Mouse (Mus musculus) 416B (cell line): ENCODE results near the gene Fam228b.
A peak's percentile ranks its signal among the peaks of the same experiment; 100 is the strongest.
"Not testable (repeated sequence)": the region's sequence is repeated elsewhere in the genome, so short reads cannot be mapped to it uniquely, and the experiment has no call there.

Experiments used
- DNase-seq: peaks from one replicate; pipeline ENCODE4 v3.0.0; 2011; ENCODE audit warnings: low read depth

Fam228b gene

DNA sequence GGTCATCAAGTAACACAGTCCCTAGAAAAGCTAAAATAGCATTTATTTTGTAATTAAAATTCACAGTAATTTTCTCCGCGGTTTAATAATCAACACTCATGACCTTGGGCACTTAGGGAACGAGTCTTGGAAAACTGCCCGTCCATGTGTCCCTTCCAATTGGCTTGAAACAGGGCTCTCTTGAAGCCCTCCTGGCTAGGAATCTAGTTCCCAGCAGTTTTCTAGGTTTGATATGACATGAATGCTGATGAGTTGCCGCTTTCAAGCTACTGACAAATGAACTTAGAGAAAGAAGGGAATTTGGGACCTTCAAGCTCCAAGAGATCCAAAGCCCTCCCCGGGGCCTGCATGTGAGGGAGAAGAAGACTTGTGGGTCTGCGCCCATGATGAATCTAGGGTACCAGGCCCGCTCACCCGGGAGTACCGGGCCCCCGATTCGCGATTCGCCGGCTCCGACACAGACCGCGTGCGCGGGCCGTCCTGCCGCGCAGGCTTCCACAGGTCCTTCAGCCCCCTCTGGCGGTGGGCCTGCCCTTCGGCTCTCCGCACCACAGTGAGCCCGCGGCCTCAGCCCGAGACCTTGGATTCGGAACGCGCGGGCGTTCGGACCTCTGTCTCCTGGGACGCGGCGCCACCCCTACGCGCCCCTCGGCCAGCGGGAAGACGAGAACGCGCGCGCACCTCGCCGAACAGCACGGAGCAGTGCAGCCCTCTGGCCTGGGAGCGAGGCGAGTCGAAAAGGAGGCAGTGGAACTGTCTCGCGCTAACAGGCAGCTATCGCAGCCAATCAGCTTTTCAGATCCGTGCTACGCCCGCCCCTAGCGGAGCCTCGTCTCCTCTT lies at the start of gene Fam228b, which contains the start of gene Pfn4:
Gene Fam228b, minus strand, starts transcription at position 776 of the 841 bp plus-strand sequence.
Gene Pfn4, plus strand, starts transcription at position 531 of the 841 bp plus-strand sequence.
- no peak for DNase-seq

GRCm38 (mm10) chr12:4817361-4818101 lies 48.5 kb upstream of the Fam228b start, which contains the start of gene Sf3b6:
Sf3b6 (plus strand) TSS chr12:4817544.
- DNase-seq, result peak; percentile 98

DNA sequence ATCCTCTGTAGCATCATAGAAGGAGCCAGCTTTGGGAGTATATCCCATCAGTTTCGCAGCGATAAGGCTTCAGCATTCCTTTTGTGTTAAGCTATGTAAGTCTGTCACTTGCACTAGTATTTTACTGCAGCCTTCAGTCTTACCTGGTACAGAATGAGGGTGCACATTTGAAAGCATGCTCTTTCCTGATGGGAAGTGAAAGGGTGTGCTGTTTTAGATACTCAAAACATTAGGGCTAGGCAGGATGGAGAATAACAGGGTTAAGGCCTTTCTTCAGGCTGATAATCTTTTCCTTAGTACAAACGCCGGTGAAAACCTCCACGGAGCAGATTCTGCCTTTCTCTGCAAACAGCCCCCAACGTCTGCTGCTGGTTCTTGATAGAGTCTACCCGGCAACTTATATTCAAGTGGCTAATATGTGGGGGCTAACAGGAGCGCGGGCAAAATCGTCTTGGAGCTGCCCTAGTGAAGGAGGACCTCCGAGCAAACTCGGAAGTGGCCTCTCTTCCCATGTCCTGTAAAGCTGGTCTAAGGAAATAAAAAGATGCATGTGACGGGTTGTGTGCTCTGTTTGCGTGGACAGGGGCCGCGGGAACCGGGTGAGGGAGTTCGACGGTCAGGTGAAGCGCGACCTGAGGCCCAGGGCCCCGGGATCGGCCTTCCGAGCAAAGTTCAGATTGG lies 47.8 kb upstream of the Fam228b start:
- no peak for DNase-seq

- DNase-seq, result no peak
Observed at GRCm38 (mm10) chr12:4813636-4814035, 44.6 kb upstream of the Fam228b start.

GRCm38 (mm10) chr12:4811705-4812104 lies 42.6 kb upstream of the Fam228b start:
- no peak for DNase-seq

- DNase-seq, result no peak
Observed at GRCm38 (mm10) chr12:4811036-4811435, 42.0 kb upstream of the Fam228b start.

GRCm38 (mm10) chr12:4797471-4797870 lies 28.4 kb upstream of the Fam228b start:
- DNase-seq, result not testable (repeated sequence)

DNA sequence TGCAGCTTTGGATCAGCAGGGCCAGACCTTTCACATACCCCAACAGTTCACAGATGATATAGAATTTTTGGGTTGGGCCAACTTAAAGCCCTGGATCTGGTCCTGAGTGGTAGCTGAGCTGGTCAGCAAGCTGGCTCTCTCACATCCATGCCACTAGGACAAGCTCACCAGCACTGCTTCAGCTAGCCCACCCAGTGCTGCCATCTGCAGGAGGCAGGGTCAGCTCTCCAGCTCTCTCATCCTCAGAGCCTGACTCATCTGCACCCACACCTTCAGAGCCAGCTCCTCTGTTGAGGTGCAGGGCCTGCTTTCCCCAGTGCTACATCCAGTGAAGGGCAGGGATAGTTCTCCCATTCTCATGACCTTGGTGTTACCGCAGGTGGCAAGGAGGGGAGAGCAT lies 24.7 kb upstream of the Fam228b start:
- peak; percentile 40 for DNase-seq

DNA sequence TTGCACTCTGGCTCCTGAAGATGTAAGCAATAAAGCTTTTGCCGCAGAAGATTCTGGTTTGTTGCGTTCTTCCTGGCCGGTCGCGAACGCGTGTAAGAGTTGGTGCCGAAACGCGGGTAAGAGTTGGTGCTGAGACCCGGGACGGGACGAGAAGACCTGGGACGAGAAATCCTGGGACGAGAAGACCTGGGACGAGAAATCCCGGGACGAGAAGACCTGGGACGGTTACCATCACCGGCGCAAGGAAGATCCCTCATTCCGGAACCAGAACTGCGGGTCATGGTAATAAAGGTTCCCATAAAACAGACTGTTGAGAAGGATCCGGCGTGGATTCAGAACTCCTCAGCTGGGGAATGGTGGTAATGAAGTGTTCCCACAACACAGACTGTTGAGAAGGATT lies 19.1 kb upstream of the Fam228b start:
- DNase-seq, result not testable (repeated sequence)

GRCm38 (mm10) chr12:4784466-4784865 lies 15.4 kb upstream of the Fam228b start:
- DNase-seq, result no peak

DNA sequence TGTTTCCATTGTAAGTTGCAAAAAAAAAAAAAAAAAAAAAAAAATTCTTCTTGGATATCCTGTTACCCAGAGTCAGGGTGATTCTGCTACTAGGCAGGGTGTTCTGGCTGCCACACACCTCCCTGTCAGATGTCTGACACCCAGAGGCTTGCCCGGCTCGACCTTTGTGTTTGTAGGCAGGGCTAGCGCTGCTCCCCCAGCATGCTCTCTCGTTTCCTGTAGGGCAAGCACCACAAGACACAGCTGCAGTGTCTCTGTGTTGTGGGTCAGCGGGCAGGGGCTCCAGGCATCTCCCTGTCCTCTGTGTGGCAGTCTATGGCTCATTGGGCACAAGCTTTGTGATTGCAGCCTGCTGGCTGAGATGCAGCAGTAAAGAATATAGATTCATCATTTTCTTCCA lies 14.5 kb upstream of the Fam228b start:
- DNase-seq, result no peak

GRCm38 (mm10) chr12:4781725-4782404 lies 12.8 kb upstream of the Fam228b start:
- not testable (repeated sequence) for DNase-seq

GRCm38 (mm10) chr12:4781270-4781669 lies 12.2 kb upstream of the Fam228b start:
- no peak for DNase-seq

GRCm38 (mm10) chr12:4780245-4780644 lies 11.2 kb upstream of the Fam228b start:
- DNase-seq, result no peak

GRCm38 (mm10) chr12:4777734-4778133 lies 8.7 kb upstream of the Fam228b start:
- no peak for DNase-seq

- DNase-seq, result no peak
Observed at GRCm38 (mm10) chr12:4775588-4775949, 6.5 kb upstream of the Fam228b start.

GRCm38 (mm10) chr12:4774895-4775587 lies 6.0 kb upstream of the Fam228b start:
- peak; percentile 20 for DNase-seq

- no peak for DNase-seq
Observed at GRCm38 (mm10) chr12:4769333-4769723, 261 bp upstream of the Fam228b start.

DNA sequence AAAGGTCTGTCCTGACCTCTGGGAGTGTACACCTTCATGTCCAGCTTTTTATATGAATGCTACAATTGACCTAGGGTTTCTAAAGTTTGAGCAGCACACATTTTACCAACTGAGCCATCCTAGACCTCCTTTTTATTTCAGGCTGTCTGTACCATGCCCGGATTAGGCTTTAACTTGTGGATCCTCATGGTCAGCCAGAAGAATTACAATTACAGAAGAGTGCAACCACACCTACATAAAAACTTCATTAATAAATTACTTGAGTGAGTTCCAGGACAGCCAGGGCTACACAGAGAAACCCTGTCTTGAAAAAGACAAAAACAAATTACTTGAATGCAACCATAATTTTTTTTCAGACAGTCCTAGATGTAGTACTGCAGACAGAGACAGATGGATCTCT lies 12.0 kb downstream of the Fam228b start:
- DNase-seq, result no peak

DNA sequence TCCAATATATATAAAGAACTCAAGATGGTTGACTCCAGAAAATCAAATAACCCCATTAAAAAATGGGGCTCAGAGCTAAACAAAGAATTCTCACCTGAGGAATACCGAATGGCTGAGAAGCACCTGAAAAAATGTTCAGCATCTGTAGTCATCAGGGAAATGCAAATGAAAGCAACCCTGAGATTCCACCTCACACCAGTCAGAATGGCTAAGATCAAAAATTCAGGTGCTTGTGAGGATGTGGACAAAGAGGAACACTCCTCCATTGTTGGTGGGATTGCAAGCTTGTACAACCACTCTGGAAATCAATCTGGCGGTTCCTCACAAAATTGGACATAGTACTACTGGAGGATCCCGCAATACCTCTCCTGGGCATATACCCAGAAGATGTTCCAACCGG lies 14.6 kb downstream of the Fam228b start:
- not testable (repeated sequence) for DNase-seq

DNA sequence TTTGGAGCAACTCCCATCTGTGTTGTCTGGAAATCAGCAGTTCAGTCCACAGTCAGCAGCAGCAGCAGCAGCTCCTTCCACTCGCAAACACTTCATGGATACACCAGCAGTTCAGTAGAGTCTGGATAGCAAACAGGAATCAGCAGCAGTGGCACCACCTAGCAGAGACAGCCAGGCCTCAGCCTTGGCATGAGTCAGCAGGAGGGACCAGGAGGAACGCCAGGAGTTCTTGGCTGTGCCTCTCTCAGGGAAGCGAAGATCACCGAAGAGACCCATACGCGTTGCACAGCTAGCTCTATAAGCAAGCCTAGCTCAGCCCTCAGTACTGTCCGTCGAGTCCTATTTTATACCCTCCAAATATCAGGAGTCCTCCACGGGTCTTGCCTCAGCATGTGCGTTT lies 24.6 kb downstream of the Fam228b start:
- no peak for DNase-seq
